Mouse (Mus musculus) heart, postnatal 0 days (tissue): ENCODE measurements around the gene Gm15107. TPM values are rescaled to one million over a fixed set of nuclear protein-coding genes. Genes with fewer than 3 reads are reported as not detected.
"Not testable (repeated sequence)": the region's sequence is repeated elsewhere in the genome, so short reads cannot be mapped to it uniquely, and the experiment has no call there.

Experiments
- ATAC-seq: fragments of 200-750 bp; cut with Nextera tagmentation; 2 replicates; pipeline ENCODE4 v1.8.0; 2017; ENCODE audit warnings: low read depth, moderate number of reproducible peaks, moderate library complexity; ENCODE audit not compliant: insufficient read depth
- DNase-seq: peaks from one replicate; pipeline ENCODE4 v3.0.0-alpha.2; 2016; ENCODE audit warnings: low spot score
- H3K27ac ChIP-seq: fragments of 300-500 bp; sonication (generic); 2 replicates; pipeline ENCODE4 v1.5.1; 2014; ENCODE audit warnings: low read depth, mild to moderate bottlenecking
- H3K27me3 ChIP-seq: fragments of 300-500 bp; sonication (generic); 2 replicates; pipeline ENCODE4 v1.6.1; 2014; ENCODE audit warnings: low read length, mixed read lengths; ENCODE audit not compliant: control insufficient read depth, insufficient read depth
- H3K36me3 ChIP-seq: fragments of 300-500 bp; sonication (generic); replicated peaks from 2 replicates; pipeline ENCODE4 v1.6.1; 2014; ENCODE audit warnings: low read length, mixed read lengths; ENCODE audit not compliant: control insufficient read depth, insufficient read depth
- H3K4me1 ChIP-seq: fragments of 300-500 bp; sonication (generic); 2 replicates; pipeline ENCODE4 v1.6.1; 2014; ENCODE audit warnings: antibody characterized with exemption; ENCODE audit not compliant: control insufficient read depth, insufficient read depth
- H3K4me2 ChIP-seq: fragments of 300-500 bp; sonication (generic); 2 replicates; pipeline ENCODE4 v1.6.1; 2014; ENCODE audit warnings: low read depth, mild to moderate bottlenecking, low read length, moderate library complexity
- H3K4me3 ChIP-seq: fragments of 300-500 bp; sonication (generic); 2 replicates; pipeline ENCODE4 v1.5.1; 2014; ENCODE audit warnings: low read depth, low read length
- H3K9ac ChIP-seq: fragments of 300-500 bp; sonication (generic); replicated peaks from 2 replicates; pipeline ENCODE4 v1.6.1; 2014; ENCODE audit warnings: low read depth, low read length, mixed read lengths
- H3K9me3 ChIP-seq: fragments of 300-500 bp; sonication (generic); replicated peaks from 2 replicates; pipeline ENCODE4 v1.6.1; 2016; ENCODE audit warnings: low read length; ENCODE audit not compliant: control insufficient read depth
- WGBS: fragments of 180-500 bp; shearing (Covaris S2); extraction: QIAGEN DNeasy Blood & Tissue Kit; methylation state at CpG from one replicate; pipeline ENCODE4 v1.1.7; 2014; 5-methylcytosine and 5-hydroxymethylcytosine counted together
- polyA plus RNA-seq: library from polyadenylated mRNA; unstranded; fragments of >200 nt; fragmentation: Nextera tagmentation; extraction: Ambion mirVana; gene quantifications from 2 replicates; pipeline ENCODE4 v1.2.1, GENCODE M21; 2015
- total RNA-seq: library from RNA; depleted of rRNA; stranded (reverse); fragments of >200 nt; gene quantifications from 2 replicates; pipeline ENCODE4 v1.2.3, GENCODE M21; 2014; ENCODE audit warnings: low replicate concordance; rRNA removed

Gene Gm15107
- total RNA-seq, result not detected in 2 replicates
- polyA plus RNA-seq, result not detected in 2 replicates

GRCm38 (mm10) chrX:148180424-148180823 lies at the start of gene Gm15107:
TSS of gene Gm15107 (plus strand) at chrX:148180724.
- DNase-seq, H3K4me1 ChIP-seq, H3K4me3 ChIP-seq, ATAC-seq, H3K36me3 ChIP-seq, H3K27ac ChIP-seq, H3K4me2 ChIP-seq, H3K9me3 ChIP-seq, H3K27me3 ChIP-seq, H3K9ac ChIP-seq: not testable (repeated sequence)
- 82% methylated on average over 1 of the region's 6 CpGs for WGBS

Other genes starting within 250 kb of the Gm15107 start
- not detected in 2 replicates for gene Gm15080, start 187.7 kb upstream of the Gm15107 start, total RNA-seq
- not detected in 2 replicates for gene Gm15080, start 187.7 kb upstream of the Gm15107 start, polyA plus RNA-seq